Mouse (Mus musculus) adrenal gland, adult 8-10 months (tissue): ENCODE data around the gene Kctd4. TPM values are rescaled to one million over a fixed set of nuclear protein-coding genes. Genes with fewer than 3 reads are reported as not detected.

Experiments used
- DNase-seq: peaks from one replicate; pipeline ENCODE4 v3.0.0; 2022
- total RNA-seq, 4 experiments: library from RNA; stranded (reverse); gene quantifications; 2 replicates each; pipeline ENCODE4 v1.2.4; 2022

Gene Kctd4
- total RNA-seq, 4 experiments from 2014 or later = 0.07 to 0.12 TPM; not detected in 2

GRCm38 (mm10) chr14:75992371-75992770 lies 37.6 kb downstream of the Kctd4 start:
- no peak for DNase-seq

DNA sequence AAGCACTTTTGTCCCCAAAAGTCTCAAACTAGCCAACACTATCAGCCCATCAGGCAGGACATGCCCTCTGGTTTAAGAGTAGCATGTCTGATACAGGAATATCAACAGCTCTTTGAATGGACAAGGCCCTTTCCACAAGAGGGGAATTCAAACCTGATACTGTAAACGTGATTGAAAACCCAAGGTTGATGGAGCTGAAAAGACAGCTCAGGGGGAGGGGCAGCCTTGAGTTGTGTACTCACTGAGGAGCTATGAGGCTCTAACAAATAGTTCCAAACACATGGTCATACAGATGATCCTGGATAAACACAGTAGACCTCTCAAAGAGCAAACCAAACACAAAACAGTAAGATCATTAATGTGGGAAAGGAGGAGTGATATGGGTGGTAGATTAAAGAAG lies 43.3 kb downstream of the Kctd4 start:
- no peak for DNase-seq

- no peak for DNase-seq
These were observed 47.0 kb downstream of the Kctd4 start for GRCm38 (mm10) chr14:76001781-76002180.

GRCm38 (mm10) chr14:76005011-76005410 lies 50.2 kb downstream of the Kctd4 start:
- DNase-seq = no peak

DNA sequence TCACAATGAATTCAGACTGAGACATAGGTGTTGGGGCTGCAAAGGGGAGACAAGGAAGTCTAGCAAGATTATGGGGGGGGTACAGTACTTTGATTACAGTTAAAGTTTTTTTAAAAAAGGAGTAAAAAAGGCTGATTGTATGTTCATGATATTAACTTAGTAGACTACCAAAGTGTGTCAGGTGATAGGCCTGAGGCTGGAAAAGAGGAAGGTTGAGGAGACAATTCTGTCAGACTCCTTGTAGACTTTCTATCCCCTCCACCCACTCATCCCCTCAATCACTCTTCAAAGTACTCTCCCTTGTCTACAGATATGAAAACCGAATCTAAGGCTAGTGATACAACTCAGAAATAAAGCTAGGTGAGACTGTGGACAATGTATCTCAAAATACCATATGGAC lies 53.4 kb downstream of the Kctd4 start:
- no peak for DNase-seq

DNA sequence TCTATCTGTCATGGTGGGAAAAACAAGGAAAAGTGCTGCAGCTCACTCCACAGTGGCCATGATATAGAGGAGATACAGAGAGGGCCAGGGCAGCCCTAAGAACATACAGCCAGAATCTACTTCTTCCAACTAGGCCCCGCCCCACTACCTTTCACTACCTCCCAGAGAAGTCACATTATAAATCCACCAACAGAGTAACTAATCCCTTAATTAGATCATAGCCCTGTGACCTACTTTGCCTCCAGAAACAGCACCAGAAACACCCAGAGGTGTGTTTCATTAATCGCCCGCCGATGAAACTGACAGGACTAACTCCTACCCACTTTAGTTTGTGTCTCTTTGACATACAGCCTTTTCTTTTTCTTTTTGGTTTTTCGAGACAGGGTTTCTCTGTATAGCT lies 54.4 kb downstream of the Kctd4 start:
- no peak for DNase-seq

- DNase-seq = peak; percentile 90
These were observed 55.6 kb downstream of the Kctd4 start, which contains the start of gene Gtf2f2 for GRCm38 (mm10) chr14:76010102-76011061. Gene Gtf2f2 (minus strand): TSS chr14:76010865.

DNA sequence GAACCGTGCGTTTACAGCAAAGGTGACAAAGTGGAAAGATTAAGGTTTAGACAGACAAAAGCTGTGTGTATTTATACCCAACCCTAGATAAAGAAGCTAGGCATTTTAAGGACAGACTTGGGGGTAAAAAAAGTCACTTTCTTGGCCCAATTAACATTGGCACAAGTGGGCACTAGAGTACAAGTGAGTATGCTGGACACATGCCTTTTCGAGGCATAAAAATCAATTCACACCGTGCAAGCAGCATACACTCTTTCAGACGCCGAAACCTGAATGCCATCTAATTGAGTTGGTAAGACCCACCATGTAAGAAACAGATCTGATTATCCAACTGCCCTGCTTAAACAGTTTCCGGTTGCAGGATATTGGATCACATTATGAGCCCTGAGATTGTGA lies 56.3 kb downstream of the Kctd4 start:
- DNase-seq = no peak

DNA sequence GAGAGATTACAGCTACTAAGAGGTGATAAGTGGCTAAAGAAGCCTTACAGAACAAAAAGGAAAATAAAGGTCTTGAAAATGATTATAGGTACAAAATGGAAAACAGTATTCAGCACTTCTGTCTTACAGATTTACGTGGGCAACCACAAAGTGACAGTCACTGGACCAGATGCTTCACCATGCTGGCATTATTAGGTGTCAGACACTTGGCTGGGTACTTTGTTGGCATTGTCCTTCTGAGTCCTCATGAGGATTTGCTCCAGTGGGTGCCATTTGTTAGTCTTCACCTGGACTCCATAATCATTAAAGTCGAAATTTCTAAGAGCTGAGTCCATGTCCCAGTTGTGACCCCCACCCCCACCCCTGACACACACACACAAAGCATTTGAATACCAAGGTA lies 59.5 kb downstream of the Kctd4 start:
- DNase-seq = no peak

Other genes starting within 250 kb of the Kctd4 start
- 10 to 100 TPM; 27.2 to 41.4 (median 37.6) TPM for gene Cog3, start 200.5 kb upstream of the Kctd4 start, total RNA-seq
- 100 to 1,000 TPM in 2 of 4 experiments, 10 to 100 TPM in 2; 88.4 to 209 (median 152) TPM for gene Slc25a30, start 168.0 kb upstream of the Kctd4 start, total RNA-seq
- 1,000 to 10,000 TPM; 2,109 to 2,569 (median 2,425) TPM for gene Tpt1, start 109.9 kb upstream of the Kctd4 start, total RNA-seq
- gene Gtf2f2, start 55.9 kb downstream of the Kctd4 start, total RNA-seq = 10 to 100 TPM; 22.0 to 25.0 (median 23.2) TPM
- gene Gpalpp1, start 155.8 kb downstream of the Kctd4 start, total RNA-seq = 10 to 100 TPM; 19.0 to 25.2 (median 22.3) TPM
- 1 to 10 TPM; 7.5 to 8.4 (median 8.0) TPM for gene Nufip1, start 155.9 kb downstream of the Kctd4 start, total RNA-seq